Mouse (Mus musculus): ENCODE results near the gene Gse1.

DNA sequence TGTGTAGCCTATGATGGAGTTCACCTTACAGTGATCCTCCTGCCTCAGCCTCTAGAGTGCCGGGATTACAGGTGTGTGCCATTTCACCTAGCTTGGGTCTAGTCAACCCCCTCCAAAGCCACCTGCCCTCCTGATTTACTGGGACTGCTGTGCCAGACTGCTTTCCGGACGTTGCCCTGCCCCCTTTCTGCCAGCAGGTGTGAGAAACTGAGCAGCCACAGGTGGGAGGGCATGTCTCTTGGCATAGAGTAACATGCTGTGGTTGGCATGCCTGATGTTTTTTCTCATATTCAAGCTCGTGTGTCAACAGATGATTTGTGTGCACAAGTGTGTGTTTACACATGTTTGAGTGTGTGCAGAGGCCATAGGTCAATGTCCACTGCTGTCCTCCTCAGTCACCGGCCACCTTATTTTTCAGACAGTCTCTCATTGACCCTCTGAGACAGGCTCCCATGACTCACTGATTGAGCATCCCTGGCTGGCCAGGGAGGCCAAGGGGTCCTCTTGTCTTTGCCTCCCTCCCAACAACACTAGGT lies 15.7 kb downstream of the Gse1 start:
- TF ChIP-seq POLR2A (IDR thresholded peaks at IDR 0.05; ENCODE audit: insufficient read length, low read depth) (no peak), REST (IDR thresholded peaks at IDR 0.05; ENCODE audit: insufficient read depth, insufficient read length) (no peak), E2F4 (IDR thresholded peaks at IDR 0.05; ENCODE audit: insufficient read depth) (no peak), USF1 (IDR thresholded peaks at IDR 0.05; ENCODE audit: low read depth) (no peak)

All from myocyte (in vitro differentiated cells).